Mouse (Mus musculus): ENCODE results near the gene Nip7. TPM values are rescaled to one million over a fixed set of nuclear protein-coding genes. Genes with fewer than 3 reads are reported as not detected.

Nip7 gene
- total and polyA plus RNA-seq, 3 experiments: 166 to 231 (median 226) TPM

- Histone ChIP-seq H3K9ac (ENCODE audit: insufficient read depth, low read depth) (no peak overlapping the region), H3K9me3 (replicated peaks; ENCODE audit: low read length) (no peaks in the 10 kb centered on the region), H3K4me1 (ENCODE audit: control insufficient read depth in 1 of 2, insufficient read depth in 2 of 2) (peaks cover 0 to 7% of the 10 kb centered on the region in 2 experiments; a peak in 1 of 4 replicates), H3K4me3 (replicated peaks in 1 of 3; ENCODE audit: low read depth in 2 of 3, low read length in 2 of 3, poor library complexity in 1 of 3) (no peak overlapping the region), H3K27ac (ENCODE audit: insufficient read depth, low read depth) (no peak overlapping the region), H3K36me3 (replicated peaks in 1 of 2; ENCODE audit: control insufficient read depth in 1 of 2, insufficient read depth in 1 of 2, low read length in 1 of 2) (peaks cover 46 to 79% of the 10 kb centered on the region in 2 experiments), H3K4me2 (ENCODE audit: insufficient read depth, low read depth, poor library complexity, severe bottlenecking) (no peak overlapping the region), H3K79me2 (replicated peaks; ENCODE audit: control insufficient read depth, extremely low read depth, insufficient read depth, poor library complexity, severe bottlenecking) (peaks cover 20% of the 10 kb centered on the region), H3K27me3 (replicated peaks) (no peaks in the 10 kb centered on the region)
- in situ Hi-C loops (cut with MboI; ENCODE audit: low pct_ligation_motif_present, low pct_unique_long_range_greater_than_20kb, low sequenced_read_pairs): no loop called here
- TF ChIP-seq MAX (IDR thresholded peaks at IDR 0.05; ENCODE audit: low read length): no peak
- dilution Hi-C loops (cut with MboI; ENCODE audit: extremely low pct_ligation_motif_present, extremely low pct_unique_long_range_greater_than_20kb, low sequenced_read_pairs): no loop called here
- no peak for DNase-seq (ENCODE audit: extremely low read depth)
Measured at GRCm38 (mm10) chr8:107088526-107089063, 31.9 kb downstream of the Nip7 start.

GRCm38 (mm10) chr8:107090531-107090930 lies 33.9 kb downstream of the Nip7 start:
- no peak for DNase-seq (ENCODE audit: extremely low read depth)
- peaks cover 44 to 83% of the 10 kb centered on the region in 2 experiments for H3K36me3 ChIP-seq (replicated peaks in 1 of 2; ENCODE audit: control insufficient read depth in 1 of 2, insufficient read depth in 1 of 2, low read length in 1 of 2)
- no peak overlapping the region for H3K4me3 ChIP-seq (replicated peaks in 1 of 3; ENCODE audit: low read depth in 2 of 3, low read length in 2 of 3, poor library complexity in 1 of 3)
- H3K4me2 ChIP-seq (ENCODE audit: insufficient read depth, low read depth, poor library complexity, severe bottlenecking): no peak overlapping the region
- H3K27ac ChIP-seq (ENCODE audit: insufficient read depth, low read depth): no peak overlapping the region
- no peak overlapping the region for H3K9ac ChIP-seq (ENCODE audit: insufficient read depth, low read depth)
- dilution Hi-C loops (cut with MboI; ENCODE audit: extremely low pct_ligation_motif_present, extremely low pct_unique_long_range_greater_than_20kb, low sequenced_read_pairs) (no loop called here), in situ Hi-C loops (cut with MboI; ENCODE audit: low pct_ligation_motif_present, low pct_unique_long_range_greater_than_20kb, low sequenced_read_pairs) (no loop called here)
- no peaks in the 10 kb centered on the region for H3K9me3 ChIP-seq (replicated peaks; ENCODE audit: low read length)
- H3K27me3 ChIP-seq (replicated peaks): no peaks in the 10 kb centered on the region
- TF ChIP-seq KAT2A (IDR thresholded peaks at IDR 0.05; ENCODE audit: insufficient replicate concordance, low read length): no peak
- TF ChIP-seq SIN3A (IDR thresholded peaks at IDR 0.05; ENCODE audit: low read length): no peak
- no peak for TF ChIP-seq MAZ (IDR thresholded peaks at IDR 0.05; ENCODE audit: low read depth, low read length)
- TF ChIP-seq MEF2A (IDR thresholded peaks at IDR 0.05; ENCODE audit: borderline replicate concordance, low read depth, low read length): no peak
- TF ChIP-seq ZNF384 (IDR thresholded peaks at IDR 0.05; ENCODE audit: low read depth, low read length): no peak
- TF ChIP-seq JUND (conservative IDR thresholded peaks at IDR 0.05; ENCODE audit: low read depth, low read length): no peak
- TF ChIP-seq ZKSCAN1 (IDR thresholded peaks at IDR 0.05; ENCODE audit: borderline replicate concordance, low read depth, low read length): no peak
- no peak for TF ChIP-seq ETS1 (conservative IDR thresholded peaks at IDR 0.05; ENCODE audit: low read depth, low read length)
- TF ChIP-seq SMC3 (IDR thresholded peaks at IDR 0.05; ENCODE audit: low read depth, low read length): no peak
- no peak for TF ChIP-seq RAD21 (IDR thresholded peaks at IDR 0.05; ENCODE audit: low read depth, low read length)
- no peak for TF ChIP-seq BHLHE40 (IDR thresholded peaks at IDR 0.05; ENCODE audit: low read depth, low read length)
- no peak for TF ChIP-seq EP300 (IDR thresholded peaks at IDR 0.05; ENCODE audit: low read length)
- TF ChIP-seq USF1 (IDR thresholded peaks at IDR 0.05; ENCODE audit: low read depth, low read length): no peak
- no peak for TF ChIP-seq ELF1 (IDR thresholded peaks at IDR 0.05; ENCODE audit: low read depth, low read length)
- no peak for TF ChIP-seq POLR2AphosphoS2 (IDR thresholded peaks at IDR 0.05; ENCODE audit: low read depth, low read length)
- no peak for TF ChIP-seq E2F4 (IDR thresholded peaks at IDR 0.05; ENCODE audit: insufficient replicate concordance, low read depth, low read length)
- no peak for TF ChIP-seq PAX5 (IDR thresholded peaks at IDR 0.05; ENCODE audit: low read length)
- H3K79me2 ChIP-seq (replicated peaks; ENCODE audit: control insufficient read depth, extremely low read depth, insufficient read depth, poor library complexity, severe bottlenecking): peaks cover 38% of the 10 kb centered on the region
- peaks cover 3 to 21% of the 10 kb centered on the region in 2 experiments; a peak in 3 of 4 replicates for H3K4me1 ChIP-seq (ENCODE audit: control insufficient read depth in 1 of 2, insufficient read depth in 2 of 2)

Measured in CH12.LX (cell line).